Mouse (Mus musculus) fat pad, adult 2 months (tissue): ENCODE measurements around the gene Gbgt1.

Experiments used
- DNase-seq: peaks from one replicate; pipeline ENCODE4 v3.0.0-alpha.2; 2011; ENCODE audit warnings: low read depth, low spot score; ENCODE audit errors: extremely low read depth

Gene Gbgt1

GRCm38 (mm10) chr2:28546560-28546959 lies 49.9 kb downstream of the Gbgt1 start:
- DNase-seq, result no peak

- no peak for DNase-seq
These were observed 50.8 kb downstream of the Gbgt1 start for GRCm38 (mm10) chr2:28547237-28548172.

GRCm38 (mm10) chr2:28549157-28549556 lies 52.5 kb downstream of the Gbgt1 start:
- DNase-seq, result no peak

- no peak for DNase-seq
These were observed 55.6 kb downstream of the Gbgt1 start for GRCm38 (mm10) chr2:28552301-28552700.
